Mouse (Mus musculus) liver, postnatal 0 days (tissue): ENCODE data around the gene Epor. TPM values are rescaled to one million over a fixed set of nuclear protein-coding genes. Genes with fewer than 3 reads are reported as not detected.

Experiments
- ATAC-seq: fragments of 200-750 bp; cut with Nextera tagmentation; 2 replicates; pipeline ENCODE4 v1.8.0; 2017; ENCODE audit warnings: mild to moderate bottlenecking, moderate library complexity
- DNase-seq: peaks from one replicate; pipeline ENCODE4 v3.0.0-alpha.2; 2016
- H3K27ac ChIP-seq: fragments of 300-500 bp; sonication (generic); 2 replicates; pipeline ENCODE4 v1.5.1; 2014; ENCODE audit warnings: antibody characterized with exemption, moderate library complexity, mild to moderate bottlenecking, low read depth
- H3K27me3 ChIP-seq: fragments of 300-500 bp; sonication (generic); 2 replicates; pipeline ENCODE4 v1.6.1; 2014; ENCODE audit warnings: low read length, control low read depth, mixed read lengths; ENCODE audit not compliant: insufficient read depth
- H3K36me3 ChIP-seq: fragments of 300-500 bp; sonication (generic); replicated peaks from 2 replicates; pipeline ENCODE4 v1.6.1; 2014; ENCODE audit warnings: mild to moderate bottlenecking, control low read depth, low read length, moderate library complexity, mixed read lengths; ENCODE audit not compliant: insufficient read depth
- H3K4me1 ChIP-seq: fragments of 300-500 bp; sonication (generic); 2 replicates; pipeline ENCODE4 v1.6.1; 2014; ENCODE audit warnings: antibody characterized with exemption, mild to moderate bottlenecking, control low read depth; ENCODE audit not compliant: insufficient read depth
- H3K4me2 ChIP-seq: fragments of 300-500 bp; sonication (generic); 2 replicates; pipeline ENCODE4 v1.6.1; 2014; ENCODE audit warnings: low read depth, mild to moderate bottlenecking, low read length, moderate library complexity, mixed read lengths
- H3K4me3 ChIP-seq: fragments of 300-500 bp; sonication (generic); 2 replicates; pipeline ENCODE4 v1.5.1; 2014; ENCODE audit warnings: low read depth, low read length
- H3K9ac ChIP-seq: fragments of 300-500 bp; sonication (generic); replicated peaks from 2 replicates; pipeline ENCODE4 v1.6.1; 2014; ENCODE audit warnings: mild to moderate bottlenecking, moderate library complexity
- H3K9me3 ChIP-seq: fragments of 300-500 bp; sonication (generic); 2 replicates; pipeline ENCODE4 v1.6.1; 2016; ENCODE audit warnings: mild to moderate bottlenecking, control low read depth, low read length, mixed read lengths
- CTCF ChIP-seq: sonication (generic); IDR thresholded peaks from 2 replicates; pipeline ENCODE4 v1.5.1; 2016; ENCODE audit warnings: antibody characterized with exemption, low read depth
- EP300 ChIP-seq: IDR thresholded peaks from 2 replicates; pipeline ENCODE4 v1.6.1; 2016; ENCODE audit warnings: antibody characterized with exemption, low read depth, mild to moderate bottlenecking
- WGBS: fragments of 180-500 bp; shearing (Covaris S2); extraction: QIAGEN DNeasy Blood & Tissue Kit; methylation state at CpG from one replicate; pipeline ENCODE4 v1.1.7; 2014; ENCODE audit not compliant: insufficient replicate concordance; 5-methylcytosine and 5-hydroxymethylcytosine counted together
- polyA plus RNA-seq: library from polyadenylated mRNA; unstranded; fragments of >200 nt; fragmentation: Nextera tagmentation; extraction: Ambion mirVana; gene quantifications from 2 replicates; pipeline ENCODE4 v1.2.1, GENCODE M21; 2015

Gene Epor
- polyA plus RNA-seq, 1 experiment from 2014 or later = 41.6 TPM

DNA sequence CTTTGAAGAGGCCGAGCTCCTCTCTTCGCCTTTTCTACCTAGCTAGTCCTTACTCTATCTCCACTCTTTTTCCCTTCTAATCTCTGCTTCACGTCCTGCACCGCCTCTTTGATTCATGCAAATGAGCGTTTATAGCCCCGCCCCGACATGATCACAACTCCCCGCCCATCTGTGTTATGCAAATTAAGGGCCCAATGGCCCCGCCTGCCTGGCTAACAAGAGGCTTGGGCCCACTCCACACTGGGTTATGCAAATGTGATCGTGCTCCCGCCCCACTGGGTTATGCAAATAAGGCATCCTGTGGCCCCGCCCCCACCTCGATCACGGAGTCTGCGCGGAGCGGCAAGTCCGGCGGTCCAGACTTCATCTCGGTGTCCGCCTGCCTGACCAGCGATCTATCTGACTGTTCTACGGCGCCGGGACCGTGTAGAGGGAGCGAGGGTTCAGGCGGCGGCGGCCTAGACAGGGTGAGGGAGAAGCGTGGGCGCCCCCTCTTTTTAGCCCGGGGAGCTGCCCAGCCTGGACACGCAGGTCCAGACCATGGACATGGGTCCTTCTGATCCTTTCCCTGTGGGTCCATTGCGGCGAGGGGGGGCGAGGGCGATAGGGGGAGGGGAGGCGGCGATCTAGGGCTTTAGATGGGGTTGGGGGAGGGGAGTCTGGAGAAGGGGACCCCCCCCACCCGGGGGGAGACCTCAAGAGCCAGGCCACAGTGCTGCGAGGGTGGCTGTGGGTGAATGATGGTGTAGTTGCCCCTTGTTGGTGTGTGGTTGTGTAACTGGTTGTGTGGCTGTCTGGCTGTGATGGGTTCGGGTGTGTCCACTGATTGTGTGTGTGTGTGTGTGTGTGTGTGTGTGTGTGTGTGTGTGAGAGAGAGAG, 26.4 kb downstream of the Epor start, which contains the start of gene Plppr2:
TSS of gene Plppr2 (plus strand) at position 342 of the 879 bp plus-strand sequence.
- peak within 1 kb of the TSS; percentile 59 for H3K9ac ChIP-seq
- H3K4me3 ChIP-seq = peak within 1 kb of the TSS; percentile 48
- TF ChIP-seq CTCF (0 out of 2 replicates have a peak, but pooled peaks have one; percentile 7), EP300 (no peak)
- H3K27me3 ChIP-seq = no peaks in the 10 kb centered on the region
- ATAC-seq = peak; percentile 96
- WGBS = 5% methylated on average over 39 of the region's 43 CpGs
- H3K9me3 ChIP-seq = no peaks in the 10 kb centered on the region
- peak within 1 kb of the TSS; percentile 84 for H3K4me2 ChIP-seq
- no peak within 1 kb of the TSS for H3K27ac ChIP-seq
- peak; percentile 93 for DNase-seq
- H3K36me3 ChIP-seq = no peaks in the 10 kb centered on the region
- peaks cover 10% of the 10 kb centered on the region; the same call in 1 of the 2 replicates for H3K4me1 ChIP-seq

DNA sequence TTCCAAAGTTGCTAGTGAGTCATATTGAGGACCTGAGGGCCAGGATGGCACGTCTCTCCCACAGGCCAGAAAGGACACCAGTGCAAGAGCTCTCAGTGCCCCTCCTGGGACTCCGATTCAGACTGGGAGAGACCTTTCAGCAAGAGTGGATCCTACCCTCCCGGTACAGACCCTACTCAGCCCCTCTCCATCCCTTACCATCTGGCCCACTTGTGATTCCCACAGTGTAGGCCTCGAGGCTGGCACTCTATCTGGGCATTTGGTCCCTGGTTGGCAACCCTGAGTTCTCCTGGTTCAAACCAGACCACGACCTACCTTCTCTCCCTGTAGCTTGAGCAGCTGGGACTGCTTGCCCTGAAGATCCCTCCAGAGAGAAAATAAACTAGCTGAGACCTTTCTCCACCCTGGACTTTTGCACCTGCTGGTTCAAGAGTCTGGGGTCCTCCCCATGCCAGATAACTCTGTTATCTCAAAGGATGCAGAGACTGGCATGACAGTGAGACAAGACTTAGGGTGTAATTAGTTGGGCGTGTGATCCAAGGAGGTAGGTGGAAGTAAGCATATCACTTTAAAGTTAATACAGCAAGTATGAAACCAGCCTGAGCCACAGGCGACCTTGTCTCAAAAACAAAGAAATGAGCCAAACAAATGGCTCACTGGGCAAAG, 27.7 kb downstream of the Epor start:
- Histone ChIP-seq H3K4me2 (no peak overlapping the region), H3K27ac (no peak overlapping the region), H3K9me3 (no peaks in the 10 kb centered on the region), H3K4me1 (peaks cover 10% of the 10 kb centered on the region; the same call in 1 of the 2 replicates), H3K4me3 (no peak overlapping the region), H3K36me3 (no peaks in the 10 kb centered on the region), H3K9ac (no peak overlapping the region), H3K27me3 (no peaks in the 10 kb centered on the region)
- ATAC-seq (no peak), DNase-seq (no peak)
- 67% methylated on average over 7 of the region's 7 CpGs for WGBS
- no peak for TF ChIP-seq EP300
- no peak for TF ChIP-seq CTCF

DNA sequence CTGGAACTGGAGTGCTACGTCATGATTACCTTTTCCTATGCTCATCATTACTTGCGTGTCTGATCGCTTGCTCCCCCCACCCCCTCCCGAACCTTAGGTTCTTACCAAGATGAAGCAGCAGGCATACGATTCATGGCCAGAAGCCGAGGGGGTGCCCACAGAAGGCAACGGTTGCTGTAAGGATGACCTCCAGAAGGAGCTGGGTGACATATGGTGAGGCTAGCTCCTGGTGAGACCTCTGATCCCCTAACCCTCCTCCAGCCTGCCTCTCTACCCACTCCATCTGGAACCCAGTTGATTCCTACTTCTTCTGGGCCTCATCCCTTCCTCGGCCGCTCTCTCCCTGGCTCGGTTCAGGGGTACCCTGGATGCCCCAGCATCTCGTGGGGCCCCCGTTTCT, 29.3 kb downstream of the Epor start:
- Histone ChIP-seq H3K9me3 (no peaks in the 10 kb centered on the region), H3K4me3 (no peak overlapping the region), H3K4me2 (no peak overlapping the region), H3K9ac (no peak overlapping the region), H3K36me3 (no peaks in the 10 kb centered on the region), H3K27me3 (no peaks in the 10 kb centered on the region), H3K27ac (no peak overlapping the region), H3K4me1 (peaks cover 10% of the 10 kb centered on the region; the same call in 1 of the 2 replicates)
- no peak for ATAC-seq
- DNase-seq = no peak
- WGBS = 81% methylated on average over 12 of the region's 12 CpGs
- TF ChIP-seq CTCF (no peak), EP300 (no peak)

DNA sequence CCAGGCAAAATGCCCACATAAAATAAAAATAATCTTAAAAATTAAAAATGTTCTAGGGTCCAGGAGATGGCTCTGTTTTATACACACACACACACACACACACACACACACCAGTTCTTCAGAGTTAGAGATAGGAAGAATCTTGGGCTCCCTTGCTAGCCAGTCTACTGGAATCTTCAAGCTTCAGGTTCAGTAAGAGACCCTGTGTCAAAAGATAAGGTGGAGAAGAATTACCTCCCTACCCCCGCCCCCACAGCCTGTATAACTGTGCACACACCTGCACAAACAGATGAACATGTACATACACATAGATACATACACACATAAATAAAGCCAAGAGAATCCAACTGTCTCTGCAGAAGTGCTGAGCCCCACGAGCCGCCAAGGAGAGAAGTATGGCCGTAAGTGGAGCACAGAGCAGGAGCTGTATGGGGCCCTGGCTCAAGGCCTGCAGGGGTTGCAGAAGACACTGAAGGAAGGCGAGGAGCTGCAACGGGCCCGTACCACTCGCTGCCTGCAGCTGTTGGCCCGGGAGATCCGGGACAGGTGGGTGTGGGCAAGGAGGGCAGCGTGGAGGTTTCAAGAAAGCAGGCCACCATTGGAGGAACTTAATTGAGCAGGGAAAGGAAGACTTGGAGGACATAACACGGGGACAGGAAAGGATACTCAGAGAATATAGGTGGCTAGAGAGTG, 30.7 kb downstream of the Epor start:
- no peaks in the 10 kb centered on the region for H3K36me3 ChIP-seq
- DNase-seq (no peak), ATAC-seq (no peak)
- no peak for TF ChIP-seq CTCF
- no peak for TF ChIP-seq EP300
- H3K9me3 ChIP-seq = no peaks in the 10 kb centered on the region
- peaks cover 10% of the 10 kb centered on the region; the same call in 1 of the 2 replicates for H3K4me1 ChIP-seq
- H3K9ac ChIP-seq = no peak overlapping the region
- H3K27ac ChIP-seq = no peak overlapping the region
- WGBS = 60% methylated on average over 12 of the region's 12 CpGs
- H3K4me3 ChIP-seq = no peak overlapping the region
- H3K27me3 ChIP-seq = no peaks in the 10 kb centered on the region
- H3K4me2 ChIP-seq = no peak overlapping the region

DNA sequence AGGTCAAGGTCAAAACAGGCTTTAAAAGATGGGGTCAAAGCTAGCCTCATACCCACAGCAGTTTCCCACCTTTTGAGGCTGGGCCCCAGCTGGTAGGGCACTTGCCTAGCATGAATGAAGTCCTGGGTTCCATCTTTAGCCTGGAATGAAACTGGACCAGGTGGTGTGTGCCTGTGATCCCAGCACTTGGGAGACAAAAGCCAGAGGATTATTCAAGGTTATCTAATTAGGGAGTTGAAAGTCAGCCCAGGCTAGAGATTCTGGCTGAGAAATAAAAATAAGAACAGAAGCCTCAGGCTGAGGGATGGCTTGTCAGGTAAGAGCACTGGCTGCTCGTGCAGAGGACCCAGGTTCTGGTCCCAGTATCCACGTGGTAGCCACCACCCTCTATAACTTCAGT, 31.3 kb downstream of the Epor start:
- peaks cover 7% of the 10 kb centered on the region; the same call in 1 of the 2 replicates for H3K4me1 ChIP-seq
- DNase-seq = no peak
- no peak overlapping the region for H3K4me3 ChIP-seq
- H3K27me3 ChIP-seq = no peaks in the 10 kb centered on the region
- WGBS = 67% methylated on average over 2 of the region's 2 CpGs
- ATAC-seq = no peak
- no peak overlapping the region for H3K27ac ChIP-seq
- no peaks in the 10 kb centered on the region for H3K9me3 ChIP-seq
- TF ChIP-seq CTCF (no peak), EP300 (no peak)
- H3K36me3 ChIP-seq = no peaks in the 10 kb centered on the region
- no peak overlapping the region for H3K9ac ChIP-seq
- H3K4me2 ChIP-seq = no peak overlapping the region

DNA sequence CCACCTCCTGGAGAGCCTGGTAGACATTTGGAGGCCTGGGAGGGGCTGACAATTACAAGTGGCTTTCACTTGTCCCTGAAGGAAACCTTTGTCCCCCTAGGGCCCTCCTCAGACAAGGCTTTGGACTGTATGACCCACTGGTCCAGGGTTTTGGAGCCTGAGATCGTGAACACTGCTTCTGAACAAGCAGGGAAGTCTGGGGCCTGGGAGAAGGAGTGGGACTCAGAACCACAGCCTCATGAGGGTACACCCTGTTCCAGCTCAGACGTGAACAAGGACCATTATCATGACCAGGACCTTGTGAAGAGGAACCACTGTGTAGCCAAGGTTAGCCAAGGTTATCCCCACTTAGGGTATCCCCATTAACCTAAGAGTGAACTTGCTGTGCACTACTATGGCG, 34.1 kb downstream of the Epor start:
- ATAC-seq (no peak), DNase-seq (no peak)
- Histone ChIP-seq H3K4me1 (peaks cover 16% of the 10 kb centered on the region), H3K9me3 (no peaks in the 10 kb centered on the region), H3K9ac (no peak overlapping the region), H3K36me3 (no peaks in the 10 kb centered on the region), H3K27me3 (no peaks in the 10 kb centered on the region), H3K4me2 (no peak overlapping the region), H3K27ac (no peak overlapping the region), H3K4me3 (no peak overlapping the region)
- WGBS = 68% methylated on average over 3 of the region's 3 CpGs
- TF ChIP-seq EP300 (no peak), CTCF (no peak)
